Mouse (Mus musculus) common myeloid progenitor, adult 5-6 weeks (primary cell): ENCODE results near the gene Catsperd. TPM values are rescaled to one million over a fixed set of nuclear protein-coding genes. Genes with fewer than 3 reads are reported as not detected.

Experiments
- ATAC-seq: replicated peaks from 2 replicates; pipeline ENCODE4 v1.8.0; 2016; ENCODE audit warnings: low read depth, mild to moderate bottlenecking, moderate TSS enrichment, inconsistent platforms; ENCODE audit not compliant: poor library complexity, severe bottlenecking
- total RNA-seq: library from RNA; stranded (forward); fragments of 200-1000, 187-1606 nt; gene quantifications from 2 replicates; pipeline ENCODE4 v1.2.3, GENCODE M21; 2017

The Catsperd gene
- total RNA-seq, 1 experiment from 2014 or later, result not detected

DNA sequence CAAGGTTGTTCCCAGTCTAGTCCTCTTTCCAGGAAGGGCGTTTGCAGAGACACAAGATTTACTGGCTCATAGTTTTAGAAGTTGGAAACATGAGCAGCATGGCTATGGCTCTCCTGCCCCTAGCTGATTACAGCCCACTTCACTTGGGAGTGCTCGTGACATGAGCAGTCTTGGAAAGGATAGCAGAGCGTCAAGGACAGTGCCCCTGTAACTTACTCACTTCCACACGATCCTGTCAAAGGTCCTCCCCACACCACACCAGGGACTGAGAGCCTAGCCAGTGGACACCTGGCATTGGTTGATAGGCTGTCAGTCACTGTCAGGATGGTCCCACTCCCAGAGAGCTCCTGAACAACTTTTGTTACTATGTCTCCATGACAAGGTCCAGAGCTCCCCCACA, 75.1 kb downstream of the Catsperd start:
- ATAC-seq, result no peak

DNA sequence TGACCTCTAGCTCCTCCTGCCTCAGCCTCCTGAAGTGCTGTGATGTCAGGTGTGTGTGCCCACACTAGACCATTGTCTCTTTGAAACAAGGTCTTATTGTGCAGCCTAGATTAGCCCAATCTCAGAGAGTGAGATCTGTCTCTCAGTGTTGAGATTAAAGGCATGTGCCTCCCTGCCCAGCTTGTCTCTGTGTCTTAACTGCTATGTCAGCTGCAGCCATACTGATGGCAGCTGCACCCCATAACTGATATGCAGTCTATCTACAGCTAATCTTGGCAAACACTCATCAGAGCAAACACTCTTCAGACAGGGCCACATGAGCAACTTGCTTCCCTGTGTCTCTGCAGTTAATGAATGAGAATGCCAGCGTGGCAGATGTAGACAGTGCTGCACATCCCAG, 78.6 kb downstream of the Catsperd start:
- no peak for ATAC-seq

DNA sequence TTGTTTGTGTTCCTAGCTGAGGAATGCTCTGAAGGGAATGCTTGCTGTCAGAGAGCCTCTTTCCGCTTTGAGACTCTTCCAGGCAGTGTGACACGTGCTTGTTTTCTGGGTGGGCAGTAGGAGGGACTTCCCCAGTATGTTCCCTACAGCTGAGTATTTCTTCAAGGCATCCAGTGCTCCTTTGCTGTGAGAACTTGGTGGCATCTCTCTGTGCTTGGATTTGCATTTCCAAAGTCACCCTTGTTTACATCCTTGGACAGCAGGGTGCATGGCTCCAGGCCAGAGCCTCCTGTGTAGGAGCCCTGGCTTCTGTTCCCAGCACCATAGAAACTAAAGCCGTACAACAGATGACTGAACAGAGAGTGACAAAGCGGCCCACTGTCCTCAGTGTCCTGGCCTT, 80.7 kb downstream of the Catsperd start:
- ATAC-seq, result no peak

DNA sequence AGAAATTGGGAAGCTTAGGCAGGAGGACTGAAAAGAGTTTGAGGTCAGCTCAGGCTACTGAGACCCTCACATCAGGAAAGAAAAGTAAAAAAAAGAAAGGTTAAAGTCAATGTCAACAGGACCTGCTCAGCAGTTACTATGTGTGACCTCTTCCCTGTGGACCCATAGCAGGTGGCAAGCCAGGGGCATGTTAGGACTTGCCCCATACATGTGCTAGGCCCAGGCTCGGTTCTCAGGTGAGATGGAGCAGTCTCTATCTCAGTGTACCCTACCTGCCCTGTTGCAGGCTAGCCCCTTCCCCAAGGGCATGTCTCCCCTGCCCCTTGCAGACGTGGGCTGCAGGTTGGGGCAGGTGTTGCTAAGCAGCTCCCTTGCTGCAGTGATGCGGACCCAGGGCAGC, 81.8 kb downstream of the Catsperd start:
- no peak for ATAC-seq

Other genes with a start within 250 kb of the Catsperd start
- 65.2 and 105 TPM in 2 replicates for gene Ptprs, start 151.7 kb upstream of the Catsperd start, total RNA-seq
- not detected in 2 replicates for gene Znrf4, start 115.7 kb upstream of the Catsperd start, total RNA-seq
- not detected in 2 replicates for gene Gm20219, start 73.8 kb upstream of the Catsperd start, total RNA-seq
- 94.8 and 99.4 TPM in 2 replicates for gene Safb2, start 43.6 kb upstream of the Catsperd start, total RNA-seq
- gene Safb, start 43.3 kb upstream of the Catsperd start, total RNA-seq, result 75.0 and 81.6 TPM in 2 replicates
- 61.3 and 113 TPM in 2 replicates for gene 2410015M20Rik, start 18.4 kb upstream of the Catsperd start, total RNA-seq
- 2,418 and 2,940 TPM in 2 replicates for gene Rpl36, start 14.7 kb upstream of the Catsperd start, total RNA-seq
- gene Lonp1, start 1.3 kb upstream of the Catsperd start, total RNA-seq, result 57.3 and 69.9 TPM in 2 replicates
- 56.2 and 56.7 TPM in 2 replicates for gene Ranbp3, start 45.2 kb downstream of the Catsperd start, total RNA-seq
- 63.1 and 84.2 TPM in 2 replicates for gene Ndufa11, start 89.6 kb downstream of the Catsperd start, total RNA-seq
- 6.1 and 11.1 TPM in 2 replicates for gene Vmac, start 89.9 kb downstream of the Catsperd start, total RNA-seq
- not detected in 2 replicates for gene Nrtn, start 129.4 kb downstream of the Catsperd start, total RNA-seq
- 16.8 and 17.5 TPM in 2 replicates for gene Dus3l, start 136.6 kb downstream of the Catsperd start, total RNA-seq
- gene Prr22, start 142.1 kb downstream of the Catsperd start, total RNA-seq, result 0.15 TPM in 1 of 2 replicates, not detected in the other
- 7.6 and 7.7 TPM in 2 replicates for gene Rfx2, start 202.9 kb downstream of the Catsperd start, total RNA-seq
- gene Acsbg2, start 246.3 kb downstream of the Catsperd start, total RNA-seq, result not detected in 2 replicates
- gene 1700061G19Rik, start 247.3 kb downstream of the Catsperd start, total RNA-seq, result 0.05 TPM in 1 of 2 replicates, not detected in the other